Mouse (Mus musculus): ENCODE data around the gene Nr4a1.

The Nr4a1 gene

DNA sequence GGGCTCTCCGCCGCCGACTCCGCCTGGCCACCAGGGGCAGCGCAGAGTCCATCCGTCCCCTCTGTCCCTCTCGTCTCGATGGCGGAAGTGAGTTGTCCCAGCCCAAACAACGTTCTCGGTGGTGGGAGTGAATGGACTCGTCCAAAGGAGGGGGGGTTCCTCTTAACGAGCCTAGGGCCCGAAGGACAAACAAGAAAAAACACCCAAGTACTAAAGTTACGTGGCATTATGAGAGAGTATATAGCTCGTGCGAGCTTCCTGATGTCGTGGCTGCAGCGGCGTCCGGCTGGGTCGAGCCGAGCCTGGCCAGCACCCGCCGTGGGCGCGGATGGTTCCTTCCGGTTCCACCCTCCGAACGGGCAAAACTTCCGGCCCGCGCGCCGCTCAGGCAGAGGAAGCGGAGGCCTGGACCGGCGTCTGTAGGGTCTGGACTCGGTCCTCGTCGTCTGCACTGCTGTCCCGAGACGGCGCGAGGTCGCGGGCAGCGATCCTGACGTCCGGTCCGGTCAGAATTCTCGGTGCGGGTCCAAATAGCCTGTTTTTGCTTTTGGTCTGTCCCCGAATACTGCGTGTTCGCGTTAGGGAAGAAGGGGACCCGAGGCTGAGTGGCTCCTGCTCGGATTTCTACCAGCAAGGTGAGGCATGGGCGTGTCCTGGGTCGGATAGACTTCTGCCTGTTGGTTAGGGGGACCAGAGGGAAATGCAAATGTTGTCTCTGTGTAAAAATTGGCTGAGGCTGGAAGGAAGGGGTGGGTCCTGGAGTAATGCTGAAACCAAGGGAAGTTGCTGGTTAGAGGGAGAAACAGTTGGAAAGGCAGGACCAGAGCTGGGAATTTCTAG lies 30.1 kb downstream of the Nr4a1 start, which contains the start of gene Atg101:
Atg101 (plus strand) TSS at position 362 of the 840 bp plus-strand sequence.
- peak; percentile 90 to 93 for DNase-seq (ENCODE audit: low spot score in 2 of 2)

DNA sequence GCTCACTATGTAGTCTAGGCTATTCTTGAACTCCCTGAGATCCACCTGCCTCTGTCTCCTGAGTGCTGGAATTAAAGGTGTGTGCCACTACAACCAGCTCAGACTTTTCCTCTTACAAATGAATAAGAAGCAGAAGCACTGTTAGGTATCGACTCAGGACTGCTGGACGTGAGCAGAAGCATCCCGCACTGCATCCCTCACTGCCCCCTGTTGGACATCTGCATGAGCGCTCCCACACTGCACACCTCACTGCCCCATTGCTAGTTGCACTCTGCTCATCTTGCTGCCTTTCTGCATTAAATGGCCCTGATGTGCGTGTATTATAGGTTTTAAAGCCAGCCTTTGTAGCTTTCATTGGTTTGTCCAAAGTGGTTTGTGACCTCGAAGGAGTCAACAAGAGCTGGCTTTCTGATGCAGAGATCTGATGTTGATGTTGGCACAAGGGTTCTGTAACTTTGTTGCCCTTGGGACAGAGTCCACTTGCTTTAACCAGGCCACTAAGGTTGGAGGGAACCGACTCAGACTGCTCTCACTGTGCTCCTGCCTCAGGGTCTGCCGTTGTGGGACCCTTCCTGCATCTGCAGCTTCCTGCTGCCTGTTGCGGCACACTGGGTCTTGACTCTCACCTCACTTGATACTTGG lies 32.2 kb downstream of the Nr4a1 start:
- DNase-seq (ENCODE audit: low spot score in 2 of 2): peak in 1 of 2 experiments; percentile 48

DNA sequence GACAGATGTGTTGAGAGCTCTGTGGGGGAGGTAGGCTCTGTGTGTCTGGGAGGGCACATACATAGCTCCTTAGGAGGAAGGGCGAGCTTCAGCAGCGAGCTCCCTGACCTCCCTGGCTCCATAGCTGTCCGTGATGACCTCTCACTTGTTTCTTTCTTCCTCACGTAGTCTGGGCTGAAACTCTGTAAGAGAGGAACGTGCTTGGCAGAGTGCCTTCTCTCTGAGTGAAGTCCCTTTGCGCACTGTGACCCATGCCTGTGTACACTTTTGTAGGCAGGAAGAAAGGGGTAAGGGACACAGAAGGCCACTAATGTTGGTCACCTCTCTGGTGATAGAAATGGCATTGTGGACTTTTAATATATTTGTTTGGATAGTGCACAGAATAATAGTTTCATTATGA lies 33.3 kb downstream of the Nr4a1 start:
- DNase-seq (ENCODE audit: low spot score in 2 of 2): no peak

DNA sequence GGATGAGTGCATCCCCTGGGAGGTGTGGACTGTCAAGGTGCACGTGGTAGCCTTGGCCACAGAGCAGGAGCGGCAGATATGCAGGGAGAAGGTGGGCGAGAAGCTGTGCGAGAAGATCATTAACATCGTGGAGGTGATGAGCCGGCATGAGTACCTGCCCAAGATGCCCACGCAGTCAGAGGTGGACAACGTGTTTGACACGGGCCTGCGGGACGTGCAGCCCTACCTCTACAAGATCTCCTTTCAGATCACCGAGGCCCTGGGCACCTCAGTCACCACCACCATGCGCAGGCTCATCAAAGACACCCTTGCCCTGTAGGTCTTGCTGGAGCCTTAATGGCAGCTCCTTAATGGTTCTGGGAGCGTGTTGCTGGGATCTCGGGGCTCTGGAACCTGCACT lies 36.3 kb downstream of the Nr4a1 start:
- no peak for DNase-seq (ENCODE audit: low spot score in 2 of 2)

DNA sequence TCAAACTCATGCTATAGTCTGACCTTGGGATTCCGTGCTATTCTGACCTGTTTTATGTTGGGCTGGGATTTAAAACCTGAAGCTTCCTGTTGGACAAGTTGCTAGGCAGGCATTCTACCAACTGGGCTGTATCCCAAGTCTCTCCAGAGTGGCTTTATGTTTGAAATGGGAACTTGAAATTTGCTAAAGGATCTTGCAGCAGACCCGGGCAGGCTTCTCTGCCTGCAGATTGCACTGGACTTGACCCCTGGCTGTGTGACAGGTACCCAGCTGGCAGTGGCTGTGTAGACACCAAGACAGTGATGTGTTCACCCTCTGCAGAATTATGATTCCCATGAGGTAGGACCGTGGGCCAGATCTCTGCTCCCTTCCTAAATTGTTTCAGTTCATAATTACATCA lies 37.9 kb downstream of the Nr4a1 start:
- no peak for DNase-seq (ENCODE audit: low spot score in 2 of 2)

GRCm38 (mm10) chr15:101293025-101293621 lies 39.1 kb downstream of the Nr4a1 start, which contains the start of gene 6030408B16Rik:
Gene 6030408B16Rik (plus strand): TSS chr15:101293212.
- DNase-seq (ENCODE audit: low spot score in 2 of 2): no peak

DNA sequence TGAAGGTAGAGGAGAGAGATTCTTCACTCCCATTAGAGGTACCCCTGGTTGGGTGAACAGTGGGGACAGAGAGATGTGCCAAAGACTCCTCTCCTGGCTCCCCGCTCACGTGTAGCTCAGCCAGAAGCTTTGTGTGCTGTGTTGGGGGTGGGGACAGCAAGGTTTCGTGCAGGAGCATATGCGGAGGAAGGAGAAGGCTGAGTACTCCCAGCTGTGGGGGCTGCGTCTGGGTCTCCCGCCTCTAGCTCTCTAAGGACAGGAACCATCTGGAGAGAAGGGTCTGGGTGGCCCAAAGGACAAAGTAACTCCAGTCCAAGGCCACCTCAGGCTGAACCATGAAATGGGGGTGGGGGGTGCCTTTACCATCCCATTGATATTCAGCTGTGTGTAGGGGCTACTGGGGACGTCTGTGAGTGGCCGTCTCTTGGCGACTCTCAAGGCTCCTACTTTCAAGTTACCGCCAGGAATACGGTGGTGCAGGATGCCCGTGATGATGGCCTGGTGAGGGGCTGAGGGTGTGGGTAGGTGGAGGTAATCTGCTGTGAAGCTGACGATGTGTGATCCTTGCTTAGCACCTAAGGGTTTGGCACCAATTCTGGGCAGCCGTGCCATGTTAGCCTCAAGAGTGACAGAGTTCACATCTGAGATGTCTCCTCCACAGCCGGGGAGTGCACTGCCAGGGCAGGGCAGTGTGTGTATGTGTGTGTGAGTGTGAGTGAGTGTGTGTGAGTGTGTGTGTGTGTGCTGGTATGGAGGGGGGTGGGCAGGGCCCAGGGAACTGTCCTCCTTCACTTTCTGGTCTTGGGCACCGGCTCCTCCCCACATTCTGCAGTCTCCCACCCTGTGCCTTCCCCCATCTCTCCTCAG lies 40.2 kb downstream of the Nr4a1 start:
- no peak for DNase-seq (ENCODE audit: low spot score in 2 of 2)

- DNase-seq (ENCODE audit: low spot score in 2 of 2): no peak
These were observed 41.0 kb downstream of the Nr4a1 start for GRCm38 (mm10) chr15:101295106-101295505.

GRCm38 (mm10) chr15:101295616-101296015 lies 41.5 kb downstream of the Nr4a1 start:
- no peak for DNase-seq (ENCODE audit: low spot score in 2 of 2)

- DNase-seq (ENCODE audit: low spot score in 2 of 2): no peak
These were observed 42.0 kb downstream of the Nr4a1 start for GRCm38 (mm10) chr15:101296091-101296490.

- DNase-seq (ENCODE audit: low spot score in 2 of 2): no peak
These were observed 43.9 kb downstream of the Nr4a1 start for GRCm38 (mm10) chr15:101297988-101298387.

- peak in 1 of 2 experiments; percentile 35 for DNase-seq (ENCODE audit: low spot score in 2 of 2)
These were observed 44.5 kb downstream of the Nr4a1 start for GRCm38 (mm10) chr15:101298550-101298949.

- DNase-seq (ENCODE audit: low spot score in 2 of 2): no peak
These were observed 45.5 kb downstream of the Nr4a1 start for GRCm38 (mm10) chr15:101299480-101299960.

GRCm38 (mm10) chr15:101300128-101300527 lies 46.1 kb downstream of the Nr4a1 start:
- no peak for DNase-seq (ENCODE audit: low spot score in 2 of 2)

DNA sequence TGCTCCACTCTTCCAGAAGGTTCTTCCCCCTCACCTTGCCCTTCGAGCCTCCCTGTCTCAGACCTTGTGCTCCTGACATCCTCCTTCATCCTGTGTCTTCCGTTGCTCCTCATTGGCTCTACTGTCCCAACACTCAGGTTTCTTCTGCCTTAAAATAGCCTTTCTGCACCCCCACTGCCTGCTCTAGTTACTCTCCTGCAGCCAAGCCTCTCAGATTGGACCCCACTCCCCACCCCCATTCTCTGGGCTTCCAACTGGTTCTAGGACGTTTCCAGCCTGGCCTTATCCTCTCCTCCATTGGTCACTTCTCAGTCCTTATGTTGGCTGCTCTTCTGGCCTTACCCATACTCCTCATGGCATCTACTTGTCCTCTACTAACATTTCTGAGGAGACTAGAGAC lies 48.1 kb downstream of the Nr4a1 start:
- DNase-seq (ENCODE audit: low spot score in 2 of 2): no peak

GRCm38 (mm10) chr15:101303830-101304229 lies 49.8 kb downstream of the Nr4a1 start:
- DNase-seq (ENCODE audit: low spot score in 2 of 2): no peak

- no peak for DNase-seq (ENCODE audit: low spot score in 2 of 2)
These were observed 52.4 kb downstream of the Nr4a1 start for GRCm38 (mm10) chr15:101306459-101306858.

- no peak for DNase-seq (ENCODE audit: low spot score in 2 of 2)
These were observed 54.6 kb downstream of the Nr4a1 start for GRCm38 (mm10) chr15:101308440-101309348.

DNA sequence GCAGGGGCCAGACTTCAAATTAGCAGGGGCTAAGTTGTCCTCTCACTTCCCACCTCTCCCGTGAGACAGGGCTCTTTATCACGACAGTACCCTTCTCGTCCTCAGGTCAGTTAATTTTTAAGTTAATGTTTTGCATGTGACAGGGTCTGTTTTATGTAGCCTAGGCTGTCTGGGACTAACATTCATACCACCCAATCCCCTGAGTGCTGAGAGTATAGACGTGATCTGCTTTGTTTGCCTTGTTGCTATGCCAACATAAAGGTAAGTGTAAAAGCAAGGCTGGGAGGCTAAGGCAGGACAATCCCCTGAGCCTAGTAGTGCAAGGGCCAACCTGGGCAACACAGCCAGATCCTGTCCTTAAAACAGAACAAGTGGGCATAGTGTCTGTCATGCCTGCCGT lies 55.4 kb downstream of the Nr4a1 start:
- DNase-seq (ENCODE audit: low spot score in 2 of 2): no peak

DNA sequence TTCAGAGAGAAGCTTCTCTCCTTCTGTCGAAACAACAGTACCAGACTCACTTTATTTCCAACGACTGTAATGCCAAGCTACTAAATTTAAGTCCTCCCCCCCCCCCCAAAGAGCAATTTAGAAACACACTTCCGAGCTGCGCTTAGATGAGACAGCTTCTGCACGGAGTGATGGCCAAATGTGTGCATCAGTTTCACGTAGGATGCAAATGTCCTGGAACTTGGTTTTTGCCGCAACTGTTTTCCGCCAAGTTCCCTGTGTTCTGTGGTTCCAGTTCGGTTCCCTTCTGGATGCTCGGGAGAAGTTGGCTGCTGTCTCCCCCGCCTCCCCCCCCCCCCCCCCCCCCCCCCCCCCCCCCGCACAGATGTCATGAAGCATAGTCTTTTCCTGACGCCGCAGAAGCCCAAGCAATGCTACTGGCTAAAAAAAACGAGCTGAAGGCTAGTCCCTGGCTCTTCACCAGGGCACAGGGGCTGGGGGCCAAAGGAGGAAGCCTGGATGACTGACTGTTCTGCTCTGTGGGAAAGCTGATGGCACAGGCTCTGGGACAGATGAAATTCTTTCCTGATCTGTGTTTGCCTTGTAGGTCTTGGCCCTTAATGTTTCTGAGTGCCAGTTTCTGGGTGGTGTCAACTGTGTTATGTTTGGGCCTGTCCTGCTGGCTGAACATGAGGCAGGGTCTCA lies 57.2 kb downstream of the Nr4a1 start:
- no peak for DNase-seq (ENCODE audit: low spot score in 2 of 2)

Data from spleen, postnatal 10 days (tissue).